Mouse (Mus musculus) mouse trophoblast stem cell (cell line): Measurements from ENCODE around the gene Sp2.

Source experiments
- in situ Hi-C, 2 experiments: fragments of 300-500 bp; cut with MseI, MboI; formaldehyde crosslinking; loops; 2 replicates in 1 of 2; 3 replicates in 1 of 2; pipeline ENCODE4 v1.15.1; 2025

Gene Sp2

DNA sequence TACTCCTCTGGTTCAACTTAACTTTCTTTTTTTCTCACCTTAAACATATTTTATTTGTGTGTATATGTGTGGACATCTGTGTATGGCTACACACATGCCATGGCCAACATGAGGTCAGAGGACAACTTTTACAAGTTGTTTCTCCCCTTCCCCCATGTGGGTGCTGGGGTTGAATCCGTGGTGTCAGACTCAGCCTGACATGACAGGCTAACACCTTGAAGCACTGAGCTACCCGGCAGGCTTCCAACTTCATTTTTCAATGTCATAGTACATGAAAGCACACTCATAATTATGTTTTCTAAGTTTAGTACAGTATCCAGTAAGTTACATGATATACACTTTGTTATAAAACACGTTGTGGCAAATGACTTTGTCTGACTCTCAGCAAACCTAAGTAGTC is 12.4 kb downstream of the Sp2 start:
- in situ Hi-C loops: no loop called here

DNA sequence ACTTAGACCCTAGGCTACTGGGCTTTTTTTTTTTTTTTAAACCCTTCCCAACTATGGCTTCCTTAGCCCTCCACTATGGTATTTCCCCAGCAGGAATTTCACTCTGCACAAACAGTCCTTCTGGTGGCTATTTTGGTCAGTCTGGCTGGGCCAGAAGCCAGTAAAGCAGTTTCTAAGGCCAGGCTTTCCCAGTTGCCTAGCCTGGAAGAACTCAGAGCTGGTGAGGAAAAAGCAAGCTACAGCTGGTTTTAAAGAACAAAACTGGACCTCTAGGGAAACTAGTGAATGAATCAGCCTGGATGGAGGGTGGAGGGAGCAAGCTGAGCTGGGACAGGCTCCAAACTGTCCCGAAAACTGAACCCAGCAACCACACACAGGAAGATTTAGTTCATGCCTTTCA is 13.0 kb downstream of the Sp2 start:
- in situ Hi-C loops: no loop called here

DNA sequence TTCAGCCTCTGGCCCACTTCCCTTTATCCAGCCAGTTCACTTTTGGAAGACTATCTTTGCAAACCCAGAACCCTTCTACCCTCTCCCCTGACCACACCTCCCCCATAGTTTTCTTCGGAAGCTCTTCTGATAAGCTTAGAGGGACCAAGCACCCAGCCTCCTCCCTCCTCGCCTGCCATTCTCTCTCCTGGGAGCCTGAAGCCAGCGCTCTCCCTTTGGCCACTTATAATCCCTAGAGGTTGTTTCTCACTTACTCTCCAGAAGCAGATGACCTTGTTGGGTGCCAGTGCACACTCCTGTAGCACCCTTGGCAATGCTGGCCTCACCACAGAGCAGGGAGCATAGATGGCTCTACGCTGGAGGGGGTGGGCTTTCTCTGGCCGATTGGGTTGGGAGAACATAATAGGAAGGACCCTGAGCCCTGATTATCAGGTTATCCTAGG is 13.5 kb downstream of the Sp2 start:
- in situ Hi-C loops: no loop called here

DNA sequence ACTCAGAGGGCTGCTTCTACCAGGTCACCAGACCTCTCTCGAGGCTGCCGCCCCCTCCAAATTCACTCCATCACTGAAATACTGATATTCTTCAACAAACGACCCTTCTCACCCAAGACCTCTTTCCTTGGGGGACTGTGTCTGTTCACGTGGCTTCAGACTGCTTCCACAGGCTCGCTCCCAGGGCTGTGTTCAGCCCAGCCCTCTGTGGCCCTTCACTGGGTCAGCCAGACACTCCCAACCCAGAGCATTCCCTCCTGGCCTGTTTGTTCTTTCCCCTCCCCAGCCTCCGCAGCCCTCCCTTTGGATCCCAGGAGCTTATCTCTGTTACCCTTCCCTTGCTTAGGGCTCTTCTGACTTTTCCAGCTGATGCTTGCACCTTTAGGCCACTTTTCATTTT is 14.3 kb downstream of the Sp2 start:
- in situ Hi-C loops: no loop called here

DNA sequence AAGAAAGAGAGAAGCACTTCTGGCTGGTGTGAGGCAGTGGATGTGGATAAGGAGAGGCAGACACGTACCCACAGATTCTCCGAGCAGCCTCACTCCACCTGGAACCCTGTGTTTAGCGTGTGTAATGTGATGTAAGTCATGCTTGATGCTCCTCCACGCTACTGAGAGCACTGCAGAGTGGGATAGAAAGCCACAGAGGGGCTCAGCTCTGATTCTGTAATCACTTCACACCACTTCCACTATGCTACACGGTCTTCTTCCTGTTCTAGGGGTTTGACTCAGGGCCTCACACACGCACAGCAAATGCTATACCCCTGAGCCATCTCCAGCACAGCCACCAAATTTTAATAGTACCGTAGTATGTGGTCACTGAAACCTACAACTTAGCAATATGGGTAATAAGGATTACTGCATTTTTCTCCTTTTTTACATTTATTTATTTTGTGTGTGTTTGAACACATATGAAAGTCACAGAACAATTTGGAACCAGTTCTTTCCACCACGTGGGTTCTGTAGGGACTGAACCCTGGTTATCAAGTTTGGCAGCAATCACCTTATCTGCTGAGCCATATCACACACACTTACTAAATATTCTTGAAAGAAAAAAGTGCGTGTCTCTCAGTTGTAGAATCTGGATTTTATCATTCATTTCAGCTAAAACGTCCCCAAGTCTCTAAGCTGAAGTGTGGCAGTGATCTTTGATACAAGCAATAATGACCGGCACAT is 15.1 kb downstream of the Sp2 start:
- in situ Hi-C loops: no loop called here

DNA sequence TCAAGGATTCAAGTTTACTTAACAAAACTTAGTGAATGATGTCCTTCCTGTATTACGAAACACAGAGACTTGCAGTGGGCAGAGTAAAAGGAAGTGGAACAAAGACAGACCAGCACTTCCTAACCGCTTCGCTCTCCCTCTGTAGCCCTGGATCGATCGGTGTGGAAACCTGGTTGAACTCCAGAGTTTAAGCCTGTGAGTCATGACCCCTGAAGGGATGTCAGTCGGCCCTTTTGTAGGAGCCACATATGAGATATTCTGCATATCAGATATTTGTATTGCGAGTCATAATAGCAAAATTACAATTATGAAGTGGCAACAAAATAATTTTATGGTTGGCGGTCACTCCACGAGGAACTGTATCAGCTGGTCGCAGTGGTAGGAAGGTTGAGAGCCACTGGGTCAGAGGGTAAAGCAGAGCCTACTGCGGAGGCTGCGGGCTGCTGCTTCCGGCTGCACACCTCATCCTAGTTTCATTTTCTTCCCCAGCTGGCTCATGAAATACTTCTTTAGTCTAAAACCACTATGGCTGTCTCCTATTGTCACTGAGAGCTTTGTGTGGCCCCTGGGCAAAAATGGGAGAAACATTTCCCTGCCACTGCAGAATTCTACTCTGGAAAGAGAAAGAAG is 15.7 kb downstream of the Sp2 start:
- in situ Hi-C loops: no loop called here

DNA sequence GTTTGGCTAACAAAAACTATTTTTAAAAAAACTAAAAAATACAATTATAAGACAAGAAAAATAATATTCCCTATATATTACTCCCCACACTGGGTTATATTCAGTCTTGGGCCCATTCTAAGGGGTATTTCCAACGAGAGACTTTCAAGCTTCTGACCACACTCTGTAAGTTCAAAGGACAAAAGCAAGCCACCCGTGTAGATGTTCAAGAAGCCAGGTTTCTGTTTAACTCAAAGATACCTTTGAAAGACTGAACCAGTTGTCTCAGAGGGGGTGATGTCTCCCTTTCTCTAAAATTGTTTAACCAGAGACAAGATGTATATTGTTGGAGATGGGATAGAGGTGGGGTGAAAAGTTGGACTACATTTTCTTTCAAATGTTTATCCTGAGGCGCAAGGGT is 16.6 kb downstream of the Sp2 start:
- in situ Hi-C loops: no loop called here

DNA sequence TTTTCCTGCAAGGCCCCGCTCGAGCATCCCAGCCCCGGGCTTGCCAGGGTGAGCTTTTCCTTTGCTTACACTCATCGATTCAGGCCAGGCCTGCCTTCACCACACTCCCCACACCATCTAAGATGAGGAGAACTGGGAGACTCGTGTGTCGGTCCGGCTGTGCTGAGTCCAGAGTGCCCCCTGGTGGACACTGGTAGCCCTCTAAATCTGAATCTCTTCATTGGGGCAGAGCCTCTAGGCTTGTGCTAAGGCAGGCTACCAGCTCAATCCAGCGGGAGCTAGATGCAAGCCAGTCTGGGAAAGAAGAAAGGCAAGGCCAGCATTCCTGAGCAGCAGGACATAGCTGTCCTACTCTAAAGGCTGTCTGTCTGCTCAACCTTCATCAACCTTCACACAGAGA is 19.2 kb downstream of the Sp2 start:
- in situ Hi-C loops: loop anchor here in 1 of 2 experiments (5.0 kb wide), 1 partner anchor 51 kb away; no protein-coding TSS in a partner anchor

DNA sequence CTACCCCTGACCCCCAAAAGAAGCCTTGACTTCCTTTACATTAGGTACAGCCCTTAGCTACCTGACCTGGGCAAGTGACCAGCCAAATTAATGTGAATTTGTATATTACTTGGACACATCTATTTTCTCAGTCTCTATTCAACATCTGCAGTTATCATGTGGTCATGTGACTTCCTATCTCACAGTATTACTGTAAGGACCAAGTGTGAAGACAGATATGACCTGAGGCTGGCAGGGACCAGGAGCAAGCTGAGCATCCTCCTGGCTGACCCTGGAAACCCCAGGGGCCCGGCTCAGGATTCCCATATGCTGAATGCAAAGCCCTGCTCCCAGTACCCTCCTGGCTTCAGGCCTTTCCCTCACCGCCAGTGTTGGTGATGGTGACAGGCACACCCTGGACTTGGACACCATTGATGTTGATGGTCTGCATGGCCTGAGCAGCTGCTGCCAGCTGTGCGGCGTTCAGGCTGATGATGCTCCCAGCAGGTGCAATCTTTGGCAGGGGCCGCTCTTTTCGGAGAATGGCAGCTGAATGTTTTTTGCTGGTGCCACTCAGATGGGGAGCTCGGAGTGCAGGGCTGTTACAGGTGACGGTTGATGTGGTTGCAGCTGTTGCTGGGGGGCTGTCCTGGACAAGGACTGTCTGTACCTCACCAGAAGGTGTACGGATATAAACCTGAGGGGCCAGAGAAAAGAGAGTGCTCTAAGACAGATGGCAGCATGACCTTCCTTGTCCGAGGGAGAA is 25.5 kb downstream of the Sp2 start:
- in situ Hi-C loops: loop anchor here in 1 of 2 experiments (5.0 kb wide), 1 partner anchor 40 kb away; the partner anchor contains the start of gene Cdk5rap3

DNA sequence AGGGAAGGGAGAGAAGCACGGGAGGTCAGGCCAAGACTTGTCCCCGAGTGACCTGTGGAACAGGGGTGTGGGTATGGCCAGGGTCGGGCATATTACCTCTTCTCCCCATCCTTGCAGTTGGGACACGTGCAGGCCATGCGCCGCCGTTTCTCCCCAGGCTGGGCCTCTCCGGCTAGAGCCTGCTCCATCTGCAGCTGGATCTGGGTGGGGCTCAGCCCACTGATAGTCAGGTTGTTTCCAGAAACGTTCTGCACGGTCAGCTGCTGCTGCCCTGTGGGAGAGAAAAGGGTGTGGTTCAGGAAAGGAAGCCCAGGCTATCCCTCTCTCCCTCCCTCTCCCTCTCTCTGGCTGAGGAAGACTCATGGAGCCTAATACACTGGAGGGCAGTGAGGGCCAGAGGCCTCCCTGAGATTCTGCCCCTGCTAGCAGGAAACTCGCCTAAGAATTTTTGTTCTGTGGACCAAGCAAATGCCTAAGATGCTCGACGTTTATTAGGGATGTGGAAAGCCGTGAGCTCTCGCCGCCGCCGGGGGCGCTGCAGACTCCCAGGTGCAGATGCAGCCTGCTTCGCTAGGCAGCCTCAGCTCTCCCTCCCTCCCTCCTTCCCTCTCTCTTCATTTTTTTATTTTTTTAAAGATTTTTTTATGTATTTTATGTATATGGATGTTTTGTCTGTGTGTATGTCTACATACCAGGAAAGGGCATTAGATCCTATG is 26.6 kb downstream of the Sp2 start:
- in situ Hi-C loops: loop anchor here in 1 of 2 experiments (5.0 kb wide), 1 partner anchor 39 kb away; the partner anchor contains the start of gene Cdk5rap3

DNA sequence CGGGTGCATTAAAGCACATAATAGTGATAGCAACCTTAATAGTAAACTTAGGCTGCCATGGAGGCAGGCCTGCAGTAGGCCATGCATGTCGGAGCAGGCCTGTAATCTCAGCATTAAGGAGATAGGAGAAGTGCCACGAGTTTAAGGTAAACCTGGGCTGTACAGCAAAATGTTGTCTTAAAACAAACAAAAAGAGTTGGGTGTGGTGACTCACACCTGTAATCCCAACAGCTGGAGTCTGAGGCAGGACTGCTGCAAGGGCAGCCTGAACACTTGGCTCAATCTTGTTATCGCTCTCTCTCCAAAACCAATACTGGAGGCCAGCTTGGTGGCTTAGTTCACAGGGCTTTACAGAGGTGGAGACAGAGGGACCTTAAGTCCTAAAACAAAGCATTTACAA is 27.7 kb downstream of the Sp2 start:
- in situ Hi-C loops: loop anchor here in 1 of 2 experiments (5.0 kb wide), 1 partner anchor 38 kb away; the partner anchor contains the start of gene Cdk5rap3

DNA sequence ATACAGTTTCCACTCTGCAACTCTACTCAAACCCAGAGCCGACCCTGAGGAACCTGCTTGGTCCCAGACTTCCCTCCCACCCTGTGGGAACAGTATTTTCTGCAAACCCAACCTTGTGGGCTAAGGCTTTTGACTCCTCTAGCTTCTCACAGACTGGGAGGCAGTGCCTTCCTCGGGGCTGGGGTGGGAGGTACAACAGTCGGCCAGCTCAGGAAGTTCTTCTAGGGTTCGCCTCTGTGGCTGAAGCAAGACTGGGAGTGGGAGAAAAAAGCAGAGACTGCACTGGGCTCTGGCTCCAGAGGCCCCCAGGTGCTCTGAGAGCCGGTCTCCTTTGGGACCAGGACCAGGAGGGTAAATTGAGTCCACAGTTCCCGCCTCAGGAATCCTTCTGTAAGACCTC is 29.9 kb downstream of the Sp2 start:
- in situ Hi-C loops: no loop called here

DNA sequence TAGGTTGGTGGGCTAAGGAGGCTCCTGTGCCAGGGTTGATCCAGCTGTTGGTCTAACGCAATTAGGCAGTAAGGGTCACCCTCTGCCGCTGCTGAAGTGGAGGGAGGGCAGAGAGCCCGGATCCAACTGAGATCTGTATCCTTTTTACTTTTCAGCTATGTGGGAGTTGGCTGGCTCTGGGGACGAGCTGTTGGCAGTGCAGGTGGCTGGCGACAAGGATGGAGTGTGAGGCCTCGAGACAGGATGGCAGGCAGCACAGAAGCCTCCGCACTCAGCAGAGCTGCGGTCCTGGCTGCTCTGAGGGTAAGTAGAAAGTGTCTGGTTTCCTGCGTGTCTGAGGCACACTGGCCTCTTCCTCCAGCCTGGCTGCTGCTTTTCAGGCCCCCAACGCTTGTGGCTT is 30.3 kb downstream of the Sp2 start:
- in situ Hi-C loops: no loop called here

DNA sequence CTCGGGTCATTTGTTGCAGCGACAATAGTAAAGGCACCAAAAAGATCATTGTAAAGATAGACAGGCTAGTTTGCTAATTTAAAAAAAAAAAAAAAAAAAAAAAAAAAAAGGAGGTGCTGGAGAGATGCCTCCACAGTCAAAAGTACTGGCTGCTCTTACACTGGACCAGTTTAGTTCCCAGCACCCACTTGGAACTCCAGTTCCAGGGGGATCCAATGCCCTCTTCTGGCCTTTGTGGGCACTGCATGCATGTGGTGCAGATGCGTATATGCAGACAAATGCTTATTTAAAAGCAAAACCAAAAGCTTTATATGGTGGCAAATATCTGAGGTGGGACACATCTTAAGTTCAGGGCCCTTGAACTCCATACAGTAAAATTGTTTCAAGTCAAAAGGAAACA is 32.0 kb downstream of the Sp2 start:
- in situ Hi-C loops: no loop called here

DNA sequence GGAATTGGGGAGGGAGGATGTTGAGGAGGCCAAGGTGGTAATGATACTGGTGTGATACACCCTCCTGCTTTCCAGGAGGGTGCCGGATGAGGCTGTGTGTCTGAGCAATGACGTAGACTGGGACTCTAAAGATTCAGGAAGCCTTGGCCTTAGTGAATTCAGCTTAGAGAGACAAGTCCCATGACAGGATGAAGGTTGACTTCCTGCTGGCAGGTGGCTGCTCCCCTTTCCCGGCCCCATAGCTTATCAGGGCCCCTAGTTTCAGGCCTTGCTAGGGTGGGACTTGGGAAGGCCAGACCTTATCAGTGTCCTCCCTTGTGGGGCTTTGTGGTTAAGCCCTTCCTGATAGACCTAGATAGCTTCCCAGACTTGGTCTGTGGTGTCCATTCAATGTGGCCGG is 34.9 kb downstream of the Sp2 start:
- in situ Hi-C loops: no loop called here

DNA sequence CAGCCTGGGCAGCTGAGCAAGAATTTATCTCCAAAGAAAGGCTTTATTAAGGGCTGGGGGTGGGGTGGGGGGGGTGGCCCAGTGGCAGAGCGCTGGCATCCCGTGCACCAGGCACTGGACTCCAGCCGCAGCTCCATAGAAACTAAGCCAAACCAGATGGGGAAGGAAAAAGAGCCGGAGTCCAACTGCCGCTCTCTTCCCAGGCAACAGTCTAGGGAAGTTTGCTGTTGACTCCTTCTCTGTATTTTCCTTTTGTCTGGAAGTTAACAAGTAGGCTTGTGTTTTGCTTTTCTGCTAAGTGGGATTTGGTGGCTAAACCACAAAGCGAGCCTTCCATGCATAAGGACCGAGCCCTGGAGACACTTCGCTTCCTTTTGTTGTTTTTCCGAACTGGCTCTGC is 36.3 kb downstream of the Sp2 start:
- in situ Hi-C loops: no loop called here

DNA sequence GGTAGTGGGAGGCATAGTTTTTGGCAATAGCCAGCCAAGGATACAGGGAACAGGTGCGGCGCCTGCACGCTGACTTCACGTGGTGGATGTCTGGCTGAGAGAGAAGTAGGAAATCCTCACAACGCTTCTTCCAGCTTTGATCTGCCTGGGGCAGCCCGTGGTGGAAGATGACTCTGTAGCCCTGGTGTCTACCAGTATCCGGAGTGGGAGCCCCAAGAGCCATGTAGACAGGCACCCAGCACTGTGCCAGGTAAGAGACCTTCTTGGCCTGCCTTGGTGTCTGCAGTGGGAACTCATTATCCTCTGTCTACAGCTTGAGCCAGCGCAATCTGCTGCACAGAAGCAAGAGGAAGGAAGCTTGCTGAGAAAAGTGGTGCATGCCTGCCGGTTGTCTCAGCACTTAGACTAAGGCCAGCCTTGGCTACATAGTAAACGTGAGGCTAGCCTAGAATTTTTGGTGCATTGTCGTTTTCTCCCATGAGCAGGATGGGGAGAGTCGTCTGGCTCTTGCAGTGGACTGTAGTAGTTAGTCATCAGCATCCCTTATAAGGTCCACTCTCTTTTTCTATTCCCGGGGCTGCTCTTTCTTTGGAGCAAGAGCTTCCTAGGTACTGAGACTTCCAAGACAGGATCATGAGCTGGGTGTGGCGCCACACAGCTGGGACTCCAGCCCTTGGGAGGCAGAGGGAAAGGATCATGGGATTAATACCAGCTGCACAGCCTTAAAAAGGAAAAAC is 37.7 kb downstream of the Sp2 start:
- in situ Hi-C loops: no loop called here

DNA sequence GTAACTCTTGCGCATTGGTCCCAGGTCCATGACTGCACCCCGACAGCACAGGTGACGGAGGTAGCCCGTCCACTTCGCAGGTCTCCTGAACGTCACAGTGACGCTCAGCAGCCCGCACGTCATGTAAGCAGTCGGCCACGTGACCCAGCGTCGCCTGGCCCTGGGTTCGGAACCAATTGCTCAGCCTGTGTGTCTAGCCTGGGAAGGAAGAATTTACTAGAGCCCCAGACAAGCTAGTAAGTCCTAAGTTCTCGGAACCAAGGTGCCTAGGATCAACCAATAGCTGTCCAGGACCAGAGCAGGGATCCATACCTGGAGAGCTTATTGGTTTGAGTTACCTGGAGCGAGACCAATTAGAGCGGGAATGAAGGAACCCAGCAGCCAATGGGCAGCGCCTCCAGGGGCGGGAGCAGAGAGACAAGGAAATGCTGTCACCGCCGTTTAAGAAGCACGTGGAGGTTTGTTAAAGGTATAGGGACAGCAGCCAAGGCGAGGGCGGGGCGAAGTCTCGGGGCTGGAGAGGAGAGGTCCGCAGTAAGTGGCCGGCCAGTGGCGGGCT is 38.9 kb downstream of the Sp2 start, which contains the start of gene Pnpo:
Gene Pnpo (minus strand): TSS at position 241 of the 559 bp plus-strand sequence.
- in situ Hi-C loops: no loop called here

DNA sequence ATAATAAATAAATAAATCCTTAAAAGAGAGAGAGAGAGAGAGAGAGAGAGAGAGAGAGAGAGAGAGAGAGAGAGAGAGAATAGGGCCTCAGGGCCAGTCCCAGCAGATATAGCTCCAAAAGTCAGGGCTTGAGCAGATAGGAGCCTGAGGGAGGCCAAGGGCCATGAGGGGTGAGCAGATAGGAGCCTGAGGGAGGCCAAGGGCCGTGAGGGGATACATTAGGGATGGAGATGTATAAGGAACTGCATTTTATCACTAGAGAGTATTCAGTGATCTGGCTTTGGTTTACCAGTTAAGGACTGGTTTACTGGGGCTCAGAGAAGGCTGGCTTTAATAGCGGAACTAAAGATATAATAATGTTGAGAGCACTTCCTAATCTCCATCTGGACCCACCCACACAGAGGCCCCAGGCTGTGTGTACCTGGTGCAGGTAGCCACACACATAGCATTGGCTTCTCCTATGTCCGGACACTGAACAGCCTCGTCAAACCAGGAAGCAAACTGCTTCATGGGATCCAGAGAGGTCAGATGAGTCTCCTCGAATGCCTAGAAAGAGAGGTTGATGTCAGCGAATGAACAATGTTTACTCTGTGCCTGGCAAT is 40.7 kb downstream of the Sp2 start:
- in situ Hi-C loops: no loop called here
